Mouse (Mus musculus): ENCODE data around the gene Armh3. TPM values are rescaled to one million over a fixed set of nuclear protein-coding genes. Genes with fewer than 3 reads are reported as not detected.

Armh3 gene
- polyA plus RNA-seq, 1 experiment from 2014 or later = 21.4 TPM

- Histone ChIP-seq H3K9me3 (ENCODE audit: control insufficient read depth, low read length) (no peaks in the 10 kb centered on the region), H3K4me3 (ENCODE audit: low read length) (no peak overlapping the region), H3K27ac (ENCODE audit: low read depth, low read length) (no peak overlapping the region), H3K36me3 (ENCODE audit: control insufficient read depth, insufficient read depth, low read length) (0 out of 2 replicates have a peak, but pooled peaks cover 2% of the 10 kb centered on the region), H3K4me2 (ENCODE audit: low read length) (no peak overlapping the region), H3K9ac (ENCODE audit: low read depth, low read length) (no peak overlapping the region), H3K27me3 (replicated peaks; ENCODE audit: control insufficient read depth, insufficient read depth, low read length) (no peaks in the 10 kb centered on the region), H3K4me1 (ENCODE audit: control insufficient read depth, insufficient read depth, low read depth, low read length) (no peaks in the 10 kb centered on the region)
- peak; percentile 76; the same call in 1 of the 2 replicates for ATAC-seq
- WGBS = 9% methylated on average over 3 of the region's 3 CpGs
These were observed 45.0 kb downstream of the Armh3 start for GRCm38 (mm10) chr19:45953286-45953685.

- no peak overlapping the region for H3K4me2 ChIP-seq (ENCODE audit: low read length)
- ATAC-seq = no peak
- WGBS = 91% methylated on average over 6 of the region's 6 CpGs
- H3K27ac ChIP-seq (ENCODE audit: low read depth, low read length) = no peak overlapping the region
- peaks cover 6% of the 10 kb centered on the region; the same call in 1 of the 2 replicates for H3K36me3 ChIP-seq (ENCODE audit: control insufficient read depth, insufficient read depth, low read length)
- H3K27me3 ChIP-seq (replicated peaks; ENCODE audit: control insufficient read depth, insufficient read depth, low read length) = no peaks in the 10 kb centered on the region
- H3K4me1 ChIP-seq (ENCODE audit: control insufficient read depth, insufficient read depth, low read depth, low read length) = no peaks in the 10 kb centered on the region
- H3K9me3 ChIP-seq (ENCODE audit: control insufficient read depth, low read length) = no peaks in the 10 kb centered on the region
- no peak overlapping the region for H3K4me3 ChIP-seq (ENCODE audit: low read length)
- H3K9ac ChIP-seq (ENCODE audit: low read depth, low read length) = no peak overlapping the region
These were observed 49.1 kb downstream of the Armh3 start for GRCm38 (mm10) chr19:45949236-45949635.

GRCm38 (mm10) chr19:45947764-45948163, 50.5 kb downstream of the Armh3 start:
- no peak overlapping the region for H3K9ac ChIP-seq (ENCODE audit: low read depth, low read length)
- H3K36me3 ChIP-seq (ENCODE audit: control insufficient read depth, insufficient read depth, low read length) = peaks cover 6% of the 10 kb centered on the region; the same call in 1 of the 2 replicates
- no peak overlapping the region for H3K4me2 ChIP-seq (ENCODE audit: low read length)
- ATAC-seq = no peak
- H3K27me3 ChIP-seq (replicated peaks; ENCODE audit: control insufficient read depth, insufficient read depth, low read length) = no peaks in the 10 kb centered on the region
- H3K4me1 ChIP-seq (ENCODE audit: control insufficient read depth, insufficient read depth, low read depth, low read length) = no peaks in the 10 kb centered on the region
- H3K4me3 ChIP-seq (ENCODE audit: low read length) = no peak overlapping the region
- H3K27ac ChIP-seq (ENCODE audit: low read depth, low read length) = no peak overlapping the region
- 86% methylated on average over 2 of the region's 2 CpGs for WGBS
- no peaks in the 10 kb centered on the region for H3K9me3 ChIP-seq (ENCODE audit: control insufficient read depth, low read length)

GRCm38 (mm10) chr19:45947286-45947685, 51.0 kb downstream of the Armh3 start:
- H3K4me2 ChIP-seq (ENCODE audit: low read length) = no peak overlapping the region
- H3K9me3 ChIP-seq (ENCODE audit: control insufficient read depth, low read length) = no peaks in the 10 kb centered on the region
- H3K9ac ChIP-seq (ENCODE audit: low read depth, low read length) = no peak overlapping the region
- H3K36me3 ChIP-seq (ENCODE audit: control insufficient read depth, insufficient read depth, low read length) = peaks cover 6% of the 10 kb centered on the region; the same call in 1 of the 2 replicates
- no peaks in the 10 kb centered on the region for H3K27me3 ChIP-seq (replicated peaks; ENCODE audit: control insufficient read depth, insufficient read depth, low read length)
- 97% methylated on average over 2 of the region's 2 CpGs for WGBS
- H3K4me1 ChIP-seq (ENCODE audit: control insufficient read depth, insufficient read depth, low read depth, low read length) = no peaks in the 10 kb centered on the region
- no peak for ATAC-seq
- no peak overlapping the region for H3K27ac ChIP-seq (ENCODE audit: low read depth, low read length)
- no peak overlapping the region for H3K4me3 ChIP-seq (ENCODE audit: low read length)

- no peak overlapping the region for H3K9ac ChIP-seq (ENCODE audit: low read depth, low read length)
- H3K4me1 ChIP-seq (ENCODE audit: control insufficient read depth, insufficient read depth, low read depth, low read length) = no peaks in the 10 kb centered on the region
- H3K9me3 ChIP-seq (ENCODE audit: control insufficient read depth, low read length) = no peaks in the 10 kb centered on the region
- no peak for ATAC-seq
- H3K36me3 ChIP-seq (ENCODE audit: control insufficient read depth, insufficient read depth, low read length) = peaks cover 6% of the 10 kb centered on the region; the same call in 1 of the 2 replicates
- H3K4me3 ChIP-seq (ENCODE audit: low read length) = no peak overlapping the region
- WGBS = 92% methylated on average over 9 of the region's 9 CpGs
- H3K4me2 ChIP-seq (ENCODE audit: low read length) = no peak overlapping the region
- H3K27ac ChIP-seq (ENCODE audit: low read depth, low read length) = no peak overlapping the region
- no peaks in the 10 kb centered on the region for H3K27me3 ChIP-seq (replicated peaks; ENCODE audit: control insufficient read depth, insufficient read depth, low read length)
These were observed 51.7 kb downstream of the Armh3 start for GRCm38 (mm10) chr19:45946541-45946940.

GRCm38 (mm10) chr19:45945986-45946385, 52.3 kb downstream of the Armh3 start:
- H3K9ac ChIP-seq (ENCODE audit: low read depth, low read length) = no peak overlapping the region
- 98% methylated on average over 2 of the region's 2 CpGs for WGBS
- no peaks in the 10 kb centered on the region for H3K27me3 ChIP-seq (replicated peaks; ENCODE audit: control insufficient read depth, insufficient read depth, low read length)
- H3K4me2 ChIP-seq (ENCODE audit: low read length) = no peak overlapping the region
- peaks cover 6% of the 10 kb centered on the region; the same call in 1 of the 2 replicates for H3K36me3 ChIP-seq (ENCODE audit: control insufficient read depth, insufficient read depth, low read length)
- no peak for ATAC-seq
- no peaks in the 10 kb centered on the region for H3K9me3 ChIP-seq (ENCODE audit: control insufficient read depth, low read length)
- H3K4me1 ChIP-seq (ENCODE audit: control insufficient read depth, insufficient read depth, low read depth, low read length) = no peaks in the 10 kb centered on the region
- H3K27ac ChIP-seq (ENCODE audit: low read depth, low read length) = no peak overlapping the region
- H3K4me3 ChIP-seq (ENCODE audit: low read length) = no peak overlapping the region

- H3K4me3 ChIP-seq (ENCODE audit: low read length) = no peak overlapping the region
- H3K27ac ChIP-seq (ENCODE audit: low read depth, low read length) = no peak overlapping the region
- no peaks in the 10 kb centered on the region for H3K4me1 ChIP-seq (ENCODE audit: control insufficient read depth, insufficient read depth, low read depth, low read length)
- no peak overlapping the region for H3K4me2 ChIP-seq (ENCODE audit: low read length)
- WGBS = 76% methylated on average over 4 of the region's 4 CpGs
- no peak for ATAC-seq
- H3K9ac ChIP-seq (ENCODE audit: low read depth, low read length) = no peak overlapping the region
- H3K36me3 ChIP-seq (ENCODE audit: control insufficient read depth, insufficient read depth, low read length) = peaks cover 9% of the 10 kb centered on the region
- no peaks in the 10 kb centered on the region for H3K27me3 ChIP-seq (replicated peaks; ENCODE audit: control insufficient read depth, insufficient read depth, low read length)
- H3K9me3 ChIP-seq (ENCODE audit: control insufficient read depth, low read length) = no peaks in the 10 kb centered on the region
These were observed 54.5 kb downstream of the Armh3 start for GRCm38 (mm10) chr19:45943758-45944157.

GRCm38 (mm10) chr19:45938064-45938463, 60.2 kb downstream of the Armh3 start:
- H3K4me1 ChIP-seq (ENCODE audit: control insufficient read depth, insufficient read depth, low read depth, low read length) = peaks cover 7% of the 10 kb centered on the region; the same call in 1 of the 2 replicates
- no peak for ATAC-seq
- peaks cover 8% of the 10 kb centered on the region for H3K36me3 ChIP-seq (ENCODE audit: control insufficient read depth, insufficient read depth, low read length)
- H3K9me3 ChIP-seq (ENCODE audit: control insufficient read depth, low read length) = no peaks in the 10 kb centered on the region
- no peak overlapping the region for H3K4me3 ChIP-seq (ENCODE audit: low read length)
- no peak overlapping the region for H3K9ac ChIP-seq (ENCODE audit: low read depth, low read length)
- no peak overlapping the region for H3K4me2 ChIP-seq (ENCODE audit: low read length)
- H3K27me3 ChIP-seq (replicated peaks; ENCODE audit: control insufficient read depth, insufficient read depth, low read length) = no peaks in the 10 kb centered on the region
- 20% methylated on average over 3 of the region's 3 CpGs for WGBS
- peak overlapping the region; percentile 57 for H3K27ac ChIP-seq (ENCODE audit: low read depth, low read length)

- Histone ChIP-seq H3K27ac (ENCODE audit: low read depth, low read length) (peak overlapping the region; percentile 57), H3K36me3 (ENCODE audit: control insufficient read depth, insufficient read depth, low read length) (peaks cover 11% of the 10 kb centered on the region), H3K4me2 (ENCODE audit: low read length) (no peak overlapping the region), H3K4me3 (ENCODE audit: low read length) (no peak overlapping the region), H3K27me3 (replicated peaks; ENCODE audit: control insufficient read depth, insufficient read depth, low read length) (no peaks in the 10 kb centered on the region), H3K4me1 (ENCODE audit: control insufficient read depth, insufficient read depth, low read depth, low read length) (peaks cover 7% of the 10 kb centered on the region; the same call in 1 of the 2 replicates), H3K9ac (ENCODE audit: low read depth, low read length) (no peak overlapping the region), H3K9me3 (ENCODE audit: control insufficient read depth, low read length) (no peaks in the 10 kb centered on the region)
- 10% methylated on average over 9 of the region's 9 CpGs for WGBS
- ATAC-seq = peak; percentile 71; the same call in 1 of the 2 replicates
These were observed 60.8 kb downstream of the Armh3 start for GRCm38 (mm10) chr19:45937530-45937929.
